In the genomic region with DNA sequence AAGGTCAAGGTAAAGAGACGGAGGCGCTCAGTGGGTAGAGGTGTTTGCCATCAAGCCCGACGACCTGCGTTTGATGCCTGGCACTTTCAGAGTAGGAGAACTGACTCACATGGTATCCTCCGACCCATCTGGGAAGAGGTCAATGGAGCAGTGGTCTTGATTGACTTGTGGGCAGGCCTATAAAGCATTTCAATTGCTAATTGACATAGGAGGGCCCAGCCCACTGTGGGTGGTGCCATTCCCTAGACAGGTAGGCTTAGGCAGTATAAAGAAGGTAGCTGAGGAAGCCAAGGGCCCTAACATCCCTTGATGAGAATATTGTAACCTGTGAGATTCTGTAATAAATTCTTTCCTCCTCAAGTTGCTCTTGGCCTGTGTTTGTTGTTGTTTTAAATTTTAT, we compare ENCODE assay signal across 24 mouse cellular contexts.
DNase-seq lines count a peak whose midpoint lies in the region; ATAC-seq and TF ChIP-seq lines count a peak whose summit lies in the region.
"Had no signal": no experiment of that assay in that cellular context is flagged by ENCODE, and none has a peak within 500 bp of the region (broad histone marks: within the 10 kb centered on the region; RNA-seq: fewer than 3 reads in every experiment).

No protein-coding gene starts in this region.

- no peaks in the 10 kb centered on the region; the same call in 1 of the 2 replicates for H3K36me3 ChIP-seq in stomach, postnatal 0 days (ENCODE audit: control insufficient read depth, insufficient read depth, low read length)

- no peaks in the 10 kb centered on the region for H3K9me3 ChIP-seq in stomach, postnatal 0 days (ENCODE audit: control insufficient read depth, low read length)
- H3K9me3 ChIP-seq: G1E had no signal

- 94% methylated on average over 6 of the region's 6 CpGs for WGBS in stomach, postnatal 0 days

- no peak overlapping the region for H3K9ac ChIP-seq in stomach, postnatal 0 days (ENCODE audit: low read length)

- DNase-seq in ES-CJ7 (ENCODE audit: low read depth, low spot score): peak; percentile 49
- peak; percentile 64 for DNase-seq in R1 (ENCODE audit: low read depth, low spot score)
- peak; percentile 52 for DNase-seq in ZHBTc4 (ENCODE audit: low read depth, low spot score)
- no peak for DNase-seq in stomach, postnatal 0 days (ENCODE audit: low spot score)
- no peak for DNase-seq in lung, postnatal 4 days
- no peak for DNase-seq in heart, adult 18-20 months
- DNase-seq: adrenal gland, adult 2 months; adrenal gland, adult 8-10 months; adrenal gland, postnatal 10 days; adrenal gland, postnatal 14 days; adrenal gland, postnatal 25 days; adrenal gland, postnatal 36 days; B cell, adult 2 months; cerebellum, adult 11 months; cerebellum, adult 11-12 months; cerebellum, adult 18-20 months; cerebellum, adult 2 months; cerebellum, adult 8-10 months; cerebellum, adult 9-10 months had no signal

- H3K27me3 ChIP-seq in stomach, postnatal 0 days (ENCODE audit: control insufficient read depth, insufficient read depth, low read length): no peaks in the 10 kb centered on the region
- H3K27me3 ChIP-seq: CH12.LX, Patski had no signal

- H3K27ac ChIP-seq in stomach, postnatal 0 days (replicated peaks): no peak overlapping the region

- no peaks in the 10 kb centered on the region for H3K4me1 ChIP-seq in stomach, postnatal 0 days (replicated peaks; ENCODE audit: control insufficient read depth, insufficient read depth)

- H3K4me3 ChIP-seq in stomach, postnatal 0 days (ENCODE audit: low read depth, low read length): no peak overlapping the region

- no peak for TF ChIP-seq EP300 in stomach, postnatal 0 days (optimal IDR thresholded peaks at IDR 0.05)

- no peak overlapping the region for H3K4me2 ChIP-seq in stomach, postnatal 0 days (replicated peaks; ENCODE audit: low read depth)

- ATAC-seq in stomach, postnatal 0 days (ENCODE audit: low FRiP score, low TSS enrichment): no peak
- ATAC-seq: activated CD4-positive, CD25-positive, alpha-beta regulatory T cell, adult 4 months; CD4-positive, CD25-positive, alpha-beta regulatory T cell, adult 4 months; Patski had no signal

- TF ChIP-seq CTCF in stomach, postnatal 0 days (IDR thresholded peaks at IDR 0.05; ENCODE audit: low read depth): no peak

Comparison
In these comparisons a context has a peak if more than half of its experiments do, and no peak if none do; other contexts are left out.
1. DNase-seq: peak in ES-CJ7 (single experiment), R1 (single experiment) and ZHBTc4 (single experiment); none in stomach, postnatal 0 days (single experiment), lung, postnatal 4 days (0 of 2) and heart, adult 18-20 months (0 of 2).